Mouse (Mus musculus): ENCODE results near the gene Trmt2a.

Gene Trmt2a

GRCm38 (mm10) chr16:18231451-18231850, 17.0 kb upstream of the Trmt2a start:
- DNase-seq, result no peak

GRCm38 (mm10) chr16:18233451-18233850, 15.0 kb upstream of the Trmt2a start:
- DNase-seq, result no peak

GRCm38 (mm10) chr16:18233919-18234670, 14.4 kb upstream of the Trmt2a start:
- peak in 1 of 2 experiments; percentile 46 for DNase-seq

- peak; percentile 84 to 89 for DNase-seq
Measured at GRCm38 (mm10) chr16:18234671-18235388, 13.6 kb upstream of the Trmt2a start, which contains the start of gene Zdhhc8. Gene Zdhhc8, minus strand, starts transcription at chr16:18235136.

- peak; percentile 77 to 86 for DNase-seq
Measured at GRCm38 (mm10) chr16:18235389-18236065, 13.0 kb upstream of the Trmt2a start.

- DNase-seq, result no peak
Measured at GRCm38 (mm10) chr16:18236676-18237501, 11.6 kb upstream of the Trmt2a start.

GRCm38 (mm10) chr16:18241581-18241980, 6.9 kb upstream of the Trmt2a start:
- no peak for DNase-seq

GRCm38 (mm10) chr16:18247521-18248399, 719 bp upstream of the Trmt2a start:
- DNase-seq, result peak in 1 of 2 experiments; percentile 60

GRCm38 (mm10) chr16:18249364-18249967, 987 bp downstream of the Trmt2a start:
- peak; percentile 48 to 65 for DNase-seq

- DNase-seq, result no peak
Measured at GRCm38 (mm10) chr16:18250231-18250630, 1.8 kb downstream of the Trmt2a start.

GRCm38 (mm10) chr16:18250828-18251790, 2.6 kb downstream of the Trmt2a start:
- DNase-seq, result peak in 1 of 2 experiments; percentile 32

- DNase-seq, result no peak
Measured at GRCm38 (mm10) chr16:18252736-18253135, 4.3 kb downstream of the Trmt2a start.

GRCm38 (mm10) chr16:18253866-18254265, 5.4 kb downstream of the Trmt2a start:
- DNase-seq, result no peak

- DNase-seq, result no peak
Measured at GRCm38 (mm10) chr16:18258221-18258620, 9.7 kb downstream of the Trmt2a start, which contains the start of gene Gm49776. Gene Gm49776, minus strand, starts transcription at chr16:18258321.

- DNase-seq, result no peak
Measured at GRCm38 (mm10) chr16:18265024-18265423, 16.5 kb downstream of the Trmt2a start.

GRCm38 (mm10) chr16:18268182-18268581, 19.7 kb downstream of the Trmt2a start:
- no peak for DNase-seq

- no peak for DNase-seq
Measured at GRCm38 (mm10) chr16:18275166-18275565, 26.7 kb downstream of the Trmt2a start.

- peak; percentile 10 to 34 for DNase-seq
Measured at GRCm38 (mm10) chr16:18288166-18288565, 39.7 kb downstream of the Trmt2a start.

GRCm38 (mm10) chr16:18288581-18289061, 40.1 kb downstream of the Trmt2a start:
- peak; percentile 82 to 91 for DNase-seq

Data from kidney, postnatal 4 days (tissue).